ENCODE assay signal across 20 mouse cellular contexts in the genomic region with DNA sequence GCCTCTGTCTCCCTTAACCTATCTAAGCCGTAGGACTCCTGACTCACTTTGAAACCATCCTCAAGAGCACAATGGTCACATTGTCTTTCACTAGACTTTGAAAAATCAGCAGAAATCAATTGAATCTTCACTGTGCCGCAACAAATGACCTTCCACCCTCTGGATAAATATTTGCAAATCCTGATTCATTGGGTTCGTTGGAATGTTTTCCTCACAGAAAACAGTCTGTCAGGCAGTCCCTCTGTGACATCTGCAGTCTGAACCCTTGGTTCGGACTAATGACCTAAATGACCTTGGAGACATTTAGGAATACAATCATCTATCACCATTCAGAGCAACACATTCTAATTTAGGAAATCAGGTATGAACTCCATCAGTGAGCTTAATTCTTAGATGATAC. TPM values are rescaled to one million over a fixed set of nuclear protein-coding genes. Genes with fewer than 3 reads are reported as not detected.
"Had no signal": no experiment of that assay in that cellular context is flagged by ENCODE, and none has a peak within 500 bp of the region (broad histone marks: within the 10 kb centered on the region; RNA-seq: fewer than 3 reads in every experiment).

No protein-coding gene starts in this region.

- H3K27me3 ChIP-seq: lung, embryonic 15.5 days; megakaryocyte, embryonic 14.5 days; midbrain, embryonic 13.5 days; midbrain, embryonic 15.5 days; neural tube, embryonic 12.5 days had no signal

- H3K36me3 ChIP-seq: lung, embryonic 15.5 days; midbrain, embryonic 13.5 days; midbrain, embryonic 15.5 days; neural tube, embryonic 12.5 days had no signal

- H3K9ac ChIP-seq: lung, embryonic 15.5 days; midbrain, embryonic 13.5 days; midbrain, embryonic 15.5 days; neural tube, embryonic 12.5 days had no signal

- H3K27ac ChIP-seq: lung, embryonic 15.5 days; macrophage; midbrain, embryonic 13.5 days; midbrain, embryonic 15.5 days; neural tube, embryonic 12.5 days had no signal

- H3K4me3 ChIP-seq: lung, embryonic 15.5 days; megakaryocyte, embryonic 14.5 days; midbrain, embryonic 13.5 days; midbrain, embryonic 15.5 days; neural tube, embryonic 12.5 days had no signal

- DNase-seq: lung, adult 2 months; lung, postnatal 14 days; lung, postnatal 36 days; retina, postnatal 1 day; right cerebral cortex, adult 18-20 months; right cerebral cortex, postnatal 25 days; right cerebral cortex, postnatal 4 days; spleen, adult 18-20 months; thymus, adult 18-20 months; thymus, postnatal 14 days; thymus, postnatal 36 days had no signal

RNA-seq across cellular contexts. Expression of a gene that starts 7.9 kb away (rescaled TPM):
- total RNA-seq: megakaryocyte progenitor cell, adult 5-6 weeks; monocyte, adult 5-6 weeks; neutrophil, adult 5-6 weeks had no signal
- polyA plus RNA-seq: lung, embryonic 15.5 days; macrophage; neural tube, embryonic 12.5 days had no signal
